Mouse (Mus musculus) splenic B cell, adult 2 months (primary cell): Measurements from ENCODE around the gene Tusc2.
"Not testable (repeated sequence)": the region's sequence is repeated elsewhere in the genome, so short reads cannot be mapped to it uniquely, and the experiment has no call there.

Source experiments
- DNase-seq: peaks from one replicate; pipeline ENCODE4 v3.0.0-alpha.2; 2011; ENCODE audit warnings: low read depth, low spot score
- H3K27me3 ChIP-seq: 2 replicates; pipeline ENCODE4 v1.6.1; 2012; ENCODE audit warnings: mild to moderate bottlenecking, low read length, moderate library complexity, mixed read lengths; ENCODE audit not compliant: control insufficient read depth, poor library complexity, insufficient read depth, severe bottlenecking
- H3K36me3 ChIP-seq: 2 replicates; pipeline ENCODE4 v1.6.1; 2012; ENCODE audit warnings: mild to moderate bottlenecking, low read length, moderate library complexity, mixed read lengths; ENCODE audit not compliant: control insufficient read depth, poor library complexity, insufficient read depth, severe bottlenecking

The Tusc2 gene

GRCm38 (mm10) chr9:107570016-107570415 is 7.0 kb downstream of the Tusc2 start:
- Histone ChIP-seq H3K27me3 (no peaks in the 10 kb centered on the region), H3K36me3 (no peaks in the 10 kb centered on the region)
- no peak for DNase-seq

- DNase-seq: no peak
- H3K27me3 ChIP-seq: no peaks in the 10 kb centered on the region
- no peaks in the 10 kb centered on the region for H3K36me3 ChIP-seq
Measured at GRCm38 (mm10) chr9:107570845-107571244, 7.8 kb downstream of the Tusc2 start.

- no peaks in the 10 kb centered on the region for H3K36me3 ChIP-seq
- no peak for DNase-seq
- no peaks in the 10 kb centered on the region for H3K27me3 ChIP-seq
Measured at GRCm38 (mm10) chr9:107571534-107572326, 8.7 kb downstream of the Tusc2 start.

- Histone ChIP-seq H3K27me3 (no peaks in the 10 kb centered on the region), H3K36me3 (no peaks in the 10 kb centered on the region)
- DNase-seq: no peak
Measured at GRCm38 (mm10) chr9:107572327-107572662, 9.2 kb downstream of the Tusc2 start.

- not testable (repeated sequence) for H3K36me3 ChIP-seq, H3K27me3 ChIP-seq, DNase-seq
Measured at GRCm38 (mm10) chr9:107573774-107574173, 10.7 kb downstream of the Tusc2 start.

- Histone ChIP-seq H3K27me3 (no peaks in the 10 kb centered on the region), H3K36me3 (no peaks in the 10 kb centered on the region)
- no peak for DNase-seq
Measured at GRCm38 (mm10) chr9:107575579-107576356, 12.7 kb downstream of the Tusc2 start.

GRCm38 (mm10) chr9:107576357-107577107 is 13.5 kb downstream of the Tusc2 start, which contains the start of gene Hyal1:
Gene Hyal1, plus strand, starts transcription at chr9:107576927.
- Histone ChIP-seq H3K27me3 (no peaks in the 10 kb centered on the region), H3K36me3 (no peaks in the 10 kb centered on the region)
- DNase-seq: no peak

- Histone ChIP-seq H3K27me3 (no peaks in the 10 kb centered on the region), H3K36me3 (no peaks in the 10 kb centered on the region)
- DNase-seq: no peak
Measured at GRCm38 (mm10) chr9:107577871-107578270, 14.8 kb downstream of the Tusc2 start.

GRCm38 (mm10) chr9:107578587-107578986 is 15.5 kb downstream of the Tusc2 start, which contains the start of gene Naa80:
Gene Naa80, plus strand, starts transcription at chr9:107578887.
- Histone ChIP-seq H3K27me3 (no peaks in the 10 kb centered on the region), H3K36me3 (no peaks in the 10 kb centered on the region)
- DNase-seq: no peak

GRCm38 (mm10) chr9:107579023-107579900 is 16.2 kb downstream of the Tusc2 start:
- Histone ChIP-seq H3K36me3 (no peaks in the 10 kb centered on the region), H3K27me3 (no peaks in the 10 kb centered on the region)
- peak; percentile 72 for DNase-seq

GRCm38 (mm10) chr9:107580501-107581317 is 17.7 kb downstream of the Tusc2 start, which contains the start of gene Hyal3:
Gene Hyal3, plus strand, starts transcription at chr9:107580818.
- H3K27me3 ChIP-seq: no peaks in the 10 kb centered on the region
- peak; percentile 82 for DNase-seq
- H3K36me3 ChIP-seq: no peaks in the 10 kb centered on the region

- H3K36me3 ChIP-seq: no peaks in the 10 kb centered on the region
- DNase-seq: no peak
- no peaks in the 10 kb centered on the region for H3K27me3 ChIP-seq
Measured at GRCm38 (mm10) chr9:107581584-107581983, 18.5 kb downstream of the Tusc2 start.

- no peaks in the 10 kb centered on the region for H3K36me3 ChIP-seq
- no peaks in the 10 kb centered on the region for H3K27me3 ChIP-seq
- DNase-seq: no peak
Measured at GRCm38 (mm10) chr9:107582509-107583062, 19.5 kb downstream of the Tusc2 start.
